Mouse (Mus musculus) C3H10T1/2 (cell line): ENCODE data around the gene Cnih3. TPM values are rescaled to one million over a fixed set of nuclear protein-coding genes. Genes with fewer than 3 reads are reported as not detected.

Experiments used
- polyA plus RNA-seq, 2 experiments: library from polyadenylated mRNA; unstranded; fragments of >200 nt; fragmentation: generic; extraction: Trizol; gene quantifications; one replicate each; pipeline ENCODE4 v1.2.1; 2012; ENCODE audit warnings: missing spikeins in 2 of 2

Gene Cnih3
- under 1 TPM in 1 of 2 experiments, not detected in 1; 0.07 TPM for polyA plus RNA-seq

GRCm38 (mm10) chr1:181352367-181353199 lies at the start of gene Cnih3:
TSS of gene Cnih3 (plus strand) at chr1:181352628.

Other genes with a start within 250 kb of the Cnih3 start
- 1 to 10 TPM; 1.1 to 6.3 TPM for gene Nvl, start 208.4 kb upstream of the Cnih3 start, polyA plus RNA-seq
- gene Cnih4, start 207.9 kb upstream of the Cnih3 start, polyA plus RNA-seq: 100 to 1,000 TPM in 1 of 2 experiments, 10 to 100 TPM in 1; 44.8 to 103 TPM
- gene Wdr26, start 140.6 kb upstream of the Cnih3 start, polyA plus RNA-seq: 10 to 100 TPM in 1 of 2 experiments, 1 to 10 TPM in 1; 7.3 to 20.4 TPM
- gene Ccdc121, start 158.8 kb downstream of the Cnih3 start, polyA plus RNA-seq: not detected
- gene Dnah14, start 223.9 kb downstream of the Cnih3 start, polyA plus RNA-seq: 1 to 10 TPM; 1.0 to 2.1 TPM